Mouse (Mus musculus) NIH3T3 (cell line): ENCODE data around the gene Bbs7.
A peak's percentile ranks its signal among the peaks of the same experiment; 100 is the strongest.
"Not testable (repeated sequence)": the region's sequence is repeated elsewhere in the genome, so short reads cannot be mapped to it uniquely, and the experiment has no call there.

Experiments used
- DNase-seq: peaks from one replicate; pipeline ENCODE4 v3.0.0-alpha.2; 2012; ENCODE audit warnings: low read depth

Gene Bbs7

GRCm38 (mm10) chr3:36613202-36613907 is at the start of gene Bbs7:
Gene Bbs7 (minus strand): TSS chr3:36613477.
- peak; percentile 98 for DNase-seq

GRCm38 (mm10) chr3:36645245-36645559 is 31.9 kb upstream of the Bbs7 start:
- not testable (repeated sequence) for DNase-seq

GRCm38 (mm10) chr3:36644554-36645244 is 31.4 kb upstream of the Bbs7 start:
- DNase-seq: no peak

- DNase-seq: no peak
These were observed 30.1 kb upstream of the Bbs7 start for GRCm38 (mm10) chr3:36643354-36643753.

- DNase-seq: no peak
These were observed 29.5 kb upstream of the Bbs7 start for GRCm38 (mm10) chr3:36642736-36643135.

GRCm38 (mm10) chr3:36640787-36641186 is 27.5 kb upstream of the Bbs7 start:
- DNase-seq: no peak

- peak; percentile 65 for DNase-seq
These were observed 22.2 kb upstream of the Bbs7 start for GRCm38 (mm10) chr3:36635449-36635848.

GRCm38 (mm10) chr3:36626803-36627202 is 13.5 kb upstream of the Bbs7 start:
- DNase-seq: no peak

- DNase-seq: no peak
These were observed 4.9 kb upstream of the Bbs7 start for GRCm38 (mm10) chr3:36618181-36618580.

GRCm38 (mm10) chr3:36613908-36614255 is 605 bp upstream of the Bbs7 start:
- peak; percentile 35 for DNase-seq

- DNase-seq: peak; percentile 34
These were observed 590 bp downstream of the Bbs7 start for GRCm38 (mm10) chr3:36612687-36613086.

GRCm38 (mm10) chr3:36605894-36606783 is 7.1 kb downstream of the Bbs7 start:
- no peak for DNase-seq

- DNase-seq: peak; percentile 16
These were observed 13.5 kb downstream of the Bbs7 start for GRCm38 (mm10) chr3:36599773-36600172.

- DNase-seq: no peak
These were observed 14.5 kb downstream of the Bbs7 start for GRCm38 (mm10) chr3:36598811-36599210.

- peak; percentile 100 for DNase-seq
These were observed 41.4 kb downstream of the Bbs7 start, which contains the start of gene Ccna2 for GRCm38 (mm10) chr3:36571827-36572378. Gene Ccna2 (minus strand): TSS chr3:36572150.

- peak; percentile 36 for DNase-seq
These were observed 41.9 kb downstream of the Bbs7 start for GRCm38 (mm10) chr3:36571361-36571826.

GRCm38 (mm10) chr3:36569836-36570235 is 43.4 kb downstream of the Bbs7 start:
- no peak for DNase-seq

GRCm38 (mm10) chr3:36563666-36564065 is 49.6 kb downstream of the Bbs7 start:
- no peak for DNase-seq

GRCm38 (mm10) chr3:36559606-36560005 is 53.7 kb downstream of the Bbs7 start:
- no peak for DNase-seq

- no peak for DNase-seq
These were observed 55.7 kb downstream of the Bbs7 start for GRCm38 (mm10) chr3:36557601-36558000.

- DNase-seq: peak; percentile 95
These were observed 60.8 kb downstream of the Bbs7 start, which contains the start of gene Exosc9 for GRCm38 (mm10) chr3:36552406-36553047. Gene Exosc9 (plus strand): TSS chr3:36552606.
